Mouse (Mus musculus): ENCODE results near the gene Arxes2.
"Not testable (repeated sequence)": the region's sequence is repeated elsewhere in the genome, so short reads cannot be mapped to it uniquely, and the experiment has no call there.

Arxes2 gene

DNA sequence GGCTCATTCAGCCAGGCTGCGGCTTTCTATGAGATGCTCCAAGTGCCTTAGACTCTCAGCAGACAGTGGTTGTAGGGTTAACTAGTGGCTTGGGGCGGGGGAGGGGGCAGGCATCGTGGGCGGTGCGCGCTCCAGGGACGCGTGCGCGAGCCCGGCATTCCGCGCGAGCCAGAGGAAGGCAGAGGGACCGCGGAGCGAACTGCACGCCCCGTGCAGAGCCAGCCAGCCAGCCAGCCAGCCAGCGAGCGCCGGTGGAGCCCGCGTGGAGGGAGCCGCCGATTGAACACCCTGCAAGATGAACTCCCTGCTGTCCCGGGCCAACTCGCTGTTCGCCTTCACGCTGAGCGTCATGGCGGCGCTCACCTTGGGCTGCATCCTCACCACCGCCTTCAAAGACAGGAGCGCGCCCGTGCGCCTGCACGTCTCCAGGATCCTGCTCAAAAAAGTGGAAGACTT lies at the start of gene Arxes2:
TSS of gene Arxes2 (plus strand) at position 161 of the 456 bp plus-strand sequence.
- DNase-seq = peak in 1 of 2 experiments; percentile 47

DNA sequence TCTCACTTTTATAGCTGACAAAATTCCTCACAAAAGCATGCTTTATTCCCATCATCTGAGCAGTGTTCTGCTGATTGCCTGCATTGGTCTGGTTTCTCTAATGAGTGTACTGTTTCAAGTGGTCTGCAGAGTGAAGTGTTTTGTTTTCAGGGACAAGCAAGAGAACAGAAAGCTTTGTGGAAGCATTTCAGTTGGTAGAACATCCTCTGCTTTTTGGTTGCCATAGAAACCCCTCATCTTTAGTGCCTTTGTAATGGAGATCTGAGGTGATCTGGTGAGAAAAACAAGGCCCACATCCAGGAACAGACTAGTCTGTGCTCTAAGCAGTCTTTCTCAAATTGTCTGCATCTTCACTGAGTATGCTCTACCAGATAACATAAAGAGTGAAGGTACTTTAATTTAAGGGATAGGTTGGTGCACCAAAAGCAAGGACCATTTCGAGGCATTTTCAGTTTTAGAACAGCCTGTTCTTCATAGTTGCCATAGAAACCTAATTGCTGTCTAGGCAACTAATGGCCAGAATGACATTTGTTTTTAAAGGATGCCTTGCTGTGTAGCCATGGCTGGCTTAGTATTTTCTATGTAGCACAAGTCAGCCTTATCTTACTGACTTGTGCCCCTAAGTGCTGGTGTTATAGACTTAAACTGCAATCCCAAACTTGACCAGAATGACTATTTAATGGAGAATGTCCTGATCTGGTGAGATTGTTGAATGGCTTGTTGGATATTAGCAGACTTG lies 44.8 kb upstream of the Arxes2 start:
- DNase-seq = no peak

DNA sequence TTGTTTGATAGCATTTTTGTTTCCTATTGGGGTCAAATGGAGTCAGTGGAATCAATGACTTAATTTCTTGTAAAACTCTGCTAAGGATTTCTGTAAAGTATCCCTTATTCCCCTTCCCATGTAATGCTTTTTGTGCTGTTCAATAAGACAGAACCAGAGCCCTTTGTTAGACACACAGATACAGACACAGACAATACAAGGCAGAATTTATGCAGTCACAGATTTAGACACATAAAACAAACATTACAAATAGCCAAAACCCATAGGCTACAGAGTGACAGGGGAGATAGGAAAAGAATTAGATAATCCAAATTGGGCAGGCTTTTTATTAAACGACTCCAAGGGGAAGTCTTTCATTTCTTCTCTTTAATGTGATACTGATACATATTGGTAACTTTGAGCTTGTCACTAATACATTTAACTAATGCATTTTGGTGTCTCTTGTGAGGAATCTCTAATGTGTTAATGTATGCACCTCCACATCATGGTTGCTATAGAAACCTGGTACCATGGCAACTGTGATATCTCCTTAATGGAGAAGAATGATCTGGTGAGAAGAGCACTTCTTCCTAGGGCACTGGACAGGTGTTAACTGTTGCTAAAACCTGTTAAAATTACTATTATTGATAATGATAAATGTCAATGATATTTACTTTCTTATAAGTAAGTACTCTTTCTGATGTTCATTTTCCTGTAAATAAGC lies 36.5 kb upstream of the Arxes2 start:
- no peak for DNase-seq

DNA sequence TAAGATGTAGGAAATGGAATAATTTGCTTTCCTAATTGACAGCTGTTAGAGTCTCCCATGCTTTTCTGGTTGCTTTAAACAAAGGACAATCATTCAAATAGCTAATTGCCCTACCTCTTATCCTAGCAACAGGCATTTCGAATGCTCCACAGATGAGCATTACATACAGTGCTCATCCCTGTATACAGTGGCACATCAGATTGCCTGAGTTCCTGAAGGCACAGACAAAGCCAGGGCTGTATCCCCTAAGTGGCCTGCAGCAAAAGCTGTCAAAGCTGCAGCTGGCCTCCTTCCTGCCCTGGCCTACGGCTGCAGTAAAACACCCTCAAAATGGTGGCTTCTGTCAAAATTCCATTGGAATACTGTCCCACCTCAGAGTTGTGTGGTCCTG lies 35.9 kb upstream of the Arxes2 start:
- no peak for DNase-seq

DNA sequence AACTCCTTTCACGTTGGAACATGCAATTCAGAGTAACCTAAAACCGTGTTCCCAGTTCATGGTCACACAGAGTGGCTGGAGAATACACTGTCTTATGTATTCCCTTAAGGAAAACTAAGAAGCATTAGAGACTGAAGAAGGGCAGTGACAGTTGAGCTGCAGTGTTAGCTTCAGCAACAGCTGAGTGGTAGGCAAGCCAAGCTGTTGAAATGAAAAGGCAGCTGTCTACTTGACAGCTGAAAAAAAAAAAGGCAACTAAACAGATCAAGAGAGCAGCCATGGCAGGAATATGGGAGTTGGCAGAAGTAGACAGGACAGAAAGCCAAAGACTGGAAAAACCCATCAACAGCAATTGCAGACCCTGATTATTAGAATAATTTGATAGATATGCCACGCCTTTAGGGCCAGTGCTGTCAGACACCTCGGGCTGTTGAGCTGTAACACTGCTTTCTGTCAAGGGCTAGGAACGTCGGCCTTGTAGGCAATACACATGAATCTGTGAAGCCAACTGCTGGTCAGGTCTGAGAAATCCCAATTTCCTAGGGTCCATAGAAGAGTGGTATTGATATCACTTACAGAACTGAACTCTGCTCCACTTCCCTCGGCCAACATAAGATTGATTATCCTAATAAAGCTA lies 34.9 kb upstream of the Arxes2 start:
- DNase-seq = peak in 1 of 2 experiments; percentile 21

DNA sequence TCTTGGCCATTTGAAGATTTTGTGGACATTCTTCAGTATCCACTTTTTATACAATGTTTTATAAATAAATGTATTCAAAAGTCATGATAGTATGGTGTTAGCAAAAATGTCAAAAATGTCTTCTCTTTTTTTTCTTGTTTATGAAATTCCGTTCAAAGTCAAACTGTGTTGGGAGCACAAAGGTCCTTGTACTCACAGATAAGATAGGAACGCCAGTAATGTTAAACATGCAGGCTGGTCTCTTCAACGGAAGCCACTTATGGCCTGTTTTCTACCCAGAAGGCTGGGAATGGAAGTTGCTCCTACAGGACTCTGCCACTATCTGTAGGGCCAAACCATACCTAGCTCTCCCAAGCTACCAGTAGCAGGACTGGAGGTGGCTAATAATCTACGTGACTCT lies 34.1 kb upstream of the Arxes2 start:
- no peak for DNase-seq

DNA sequence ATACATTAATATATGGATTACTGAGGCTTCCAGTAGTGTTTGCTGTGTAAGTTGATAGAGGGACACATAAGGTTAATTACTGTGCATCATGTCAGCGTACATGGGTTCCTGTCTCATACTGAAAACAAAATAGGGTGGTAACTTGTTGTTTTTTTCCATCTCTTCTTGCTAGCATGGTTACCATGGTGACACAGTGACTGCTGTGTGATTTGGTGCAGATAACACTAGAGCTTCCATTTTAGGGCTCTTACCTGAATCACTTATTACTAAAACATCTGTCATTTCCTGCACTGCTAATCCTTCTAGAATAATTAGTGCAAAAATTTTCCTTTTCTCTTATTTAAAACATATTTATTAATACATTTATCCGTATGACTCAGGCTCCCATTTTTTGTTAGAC lies 31.3 kb upstream of the Arxes2 start:
- DNase-seq = no peak

DNA sequence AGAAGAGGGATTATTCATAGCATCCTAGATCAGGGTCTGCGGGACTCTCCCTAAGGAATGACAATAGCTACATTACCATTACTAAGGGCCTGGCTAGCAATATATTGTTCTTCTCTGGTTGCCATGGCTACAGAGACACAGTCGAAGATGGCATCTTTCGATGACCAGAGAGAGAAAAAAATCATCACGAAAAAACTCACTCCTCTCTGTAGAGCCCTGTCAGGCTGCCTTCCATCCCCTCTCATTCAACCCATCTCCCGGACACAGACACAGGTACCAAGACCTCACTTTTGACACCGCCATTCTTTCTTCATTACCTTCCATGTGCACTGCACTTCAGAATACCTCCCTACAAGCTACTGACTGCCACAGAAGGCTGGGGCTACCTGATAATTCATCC lies 30.5 kb upstream of the Arxes2 start:
- no peak for DNase-seq

DNA sequence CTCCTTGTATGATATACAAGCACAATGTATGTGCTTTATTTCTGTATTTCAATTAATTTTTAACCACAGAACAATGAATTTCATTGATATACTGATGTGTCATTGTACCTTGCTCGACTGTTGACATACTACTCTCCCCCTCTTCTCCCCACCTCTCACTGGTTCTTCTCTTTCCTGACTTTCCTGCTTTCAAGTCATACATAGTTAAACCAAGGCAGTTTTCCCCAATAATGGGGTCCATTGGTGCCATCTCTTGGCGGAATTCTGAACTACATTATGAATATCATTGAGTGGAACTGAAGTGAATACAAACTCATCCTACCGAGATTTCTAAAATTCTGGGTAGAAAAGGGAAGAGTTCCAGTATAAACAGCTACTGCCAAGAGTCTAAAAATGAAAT lies 30.0 kb upstream of the Arxes2 start:
- DNase-seq = peak in 1 of 2 experiments; percentile 7

DNA sequence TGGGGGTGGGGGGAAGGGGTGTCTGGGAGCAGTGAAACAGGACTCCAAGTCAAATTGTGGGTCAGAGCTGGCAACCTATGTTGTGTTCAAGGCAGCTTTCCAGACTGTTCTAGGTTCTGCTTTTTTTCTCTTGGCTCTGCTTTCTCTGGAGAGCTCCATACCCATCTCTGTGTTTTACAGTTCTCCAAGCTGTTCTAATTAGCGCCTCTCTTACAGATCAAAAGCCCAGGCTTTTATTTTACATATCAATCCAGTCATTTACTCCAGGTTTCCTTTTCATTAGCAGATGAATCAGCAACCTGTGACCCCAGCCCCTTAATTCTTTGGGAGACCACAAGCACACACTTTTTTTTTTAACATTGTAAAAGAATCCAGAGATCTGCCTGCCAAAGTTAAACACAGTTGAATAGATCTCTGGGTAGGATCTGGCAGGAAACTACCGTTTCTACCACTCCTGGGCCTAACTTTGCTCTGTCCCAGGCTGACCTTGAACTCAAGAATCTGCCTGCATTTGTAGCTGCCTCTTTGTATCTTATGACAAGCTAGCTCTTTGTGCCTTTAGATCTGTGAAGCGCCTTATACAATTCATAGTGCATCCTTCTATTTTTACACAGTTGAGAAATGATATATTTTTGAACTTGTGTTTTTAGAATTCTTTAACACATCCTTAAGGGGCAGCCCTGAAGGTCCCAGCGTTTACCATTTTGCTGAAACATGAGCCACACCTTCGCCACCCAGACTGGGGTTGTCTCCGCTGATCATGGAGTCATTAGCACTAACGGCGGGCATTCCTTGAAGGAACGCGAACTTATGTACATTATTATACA lies 19.8 kb upstream of the Arxes2 start:
- DNase-seq = no peak

DNA sequence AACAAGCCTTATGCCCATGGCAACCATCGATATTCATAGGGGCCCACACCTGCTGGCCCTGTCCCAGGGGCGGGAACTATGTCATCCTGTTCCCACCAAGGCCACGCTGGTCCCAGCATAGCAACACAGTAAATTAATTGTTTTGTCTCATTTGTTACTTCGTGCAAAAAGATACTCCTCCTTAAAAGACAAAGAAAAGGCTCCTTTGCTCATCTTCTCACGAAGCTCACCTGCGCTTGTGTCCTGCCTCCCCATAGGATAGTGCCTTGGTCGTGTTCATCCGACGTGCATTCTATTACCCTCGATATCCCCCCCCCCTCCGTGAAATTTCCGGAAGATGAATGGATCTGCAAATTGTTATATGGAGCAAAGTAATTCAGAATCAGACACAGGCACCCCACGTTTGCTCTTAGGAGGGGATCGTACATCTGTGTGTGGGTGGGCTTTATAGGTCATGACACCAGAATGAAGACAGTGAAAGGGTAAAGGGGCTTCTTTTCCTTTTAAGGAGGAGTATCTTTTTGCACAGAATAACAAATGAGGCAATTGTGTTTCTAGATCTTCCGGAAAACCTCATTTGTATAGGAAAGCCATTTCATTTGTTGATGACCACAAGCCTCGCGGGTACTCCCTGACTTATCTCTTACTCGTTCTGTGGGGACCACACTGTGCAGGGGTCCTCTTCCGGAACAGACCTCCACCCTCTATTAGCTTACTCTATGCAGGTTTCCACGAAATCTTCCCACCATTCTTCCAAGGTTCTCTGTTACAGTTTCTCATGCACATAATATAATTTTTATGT lies 19.0 kb upstream of the Arxes2 start:
- DNase-seq = no peak

DNA sequence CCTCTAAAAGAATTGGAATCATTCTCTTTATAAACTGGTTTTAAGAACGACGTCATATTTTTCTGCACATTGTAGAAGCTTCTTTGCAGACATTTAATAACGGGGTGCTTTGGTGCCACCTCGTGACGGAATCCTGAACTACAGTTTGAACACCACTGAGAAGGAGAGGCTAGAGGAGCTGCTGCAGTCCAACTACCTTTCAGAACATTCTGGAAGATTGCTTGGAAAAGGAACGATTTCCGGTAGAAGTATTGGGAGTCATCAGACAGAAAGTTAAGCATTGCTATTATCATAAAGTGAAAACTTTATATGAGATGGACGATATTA lies 18.4 kb upstream of the Arxes2 start:
- peak; percentile 38 to 73 for DNase-seq

DNA sequence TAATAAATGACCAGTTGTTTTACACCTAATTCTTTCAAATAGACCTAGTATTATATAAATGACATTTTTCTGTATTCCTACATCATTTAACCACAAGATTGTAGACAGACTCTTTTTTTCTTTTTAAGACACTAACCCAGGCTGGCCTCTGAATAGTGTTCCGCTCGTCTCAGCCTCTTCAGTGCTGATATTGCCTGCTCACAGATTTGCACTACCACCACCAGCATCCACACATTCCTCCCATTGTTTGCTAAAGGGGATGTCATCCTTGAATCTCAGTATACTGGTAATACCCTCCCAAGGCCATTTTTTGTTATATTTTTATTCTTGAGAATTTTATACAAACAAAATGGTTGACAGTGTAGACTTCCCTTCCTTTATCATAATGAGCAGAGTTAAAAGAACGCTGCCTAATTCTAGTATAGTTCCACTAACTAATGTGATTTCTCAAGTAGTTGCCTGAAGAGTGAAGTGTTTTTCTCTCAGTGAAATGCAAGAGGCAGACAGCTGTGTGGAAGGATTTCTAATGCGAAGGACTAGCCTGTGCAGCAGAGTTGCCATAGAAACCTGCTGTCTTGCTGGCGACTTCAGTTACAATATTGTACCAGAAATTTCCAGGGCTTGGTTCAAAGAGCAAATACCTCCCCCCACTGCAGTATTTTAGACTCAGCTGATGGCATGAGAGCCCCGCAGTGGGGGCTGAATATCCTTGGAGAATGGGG lies 8.9 kb upstream of the Arxes2 start:
- DNase-seq = no peak

DNA sequence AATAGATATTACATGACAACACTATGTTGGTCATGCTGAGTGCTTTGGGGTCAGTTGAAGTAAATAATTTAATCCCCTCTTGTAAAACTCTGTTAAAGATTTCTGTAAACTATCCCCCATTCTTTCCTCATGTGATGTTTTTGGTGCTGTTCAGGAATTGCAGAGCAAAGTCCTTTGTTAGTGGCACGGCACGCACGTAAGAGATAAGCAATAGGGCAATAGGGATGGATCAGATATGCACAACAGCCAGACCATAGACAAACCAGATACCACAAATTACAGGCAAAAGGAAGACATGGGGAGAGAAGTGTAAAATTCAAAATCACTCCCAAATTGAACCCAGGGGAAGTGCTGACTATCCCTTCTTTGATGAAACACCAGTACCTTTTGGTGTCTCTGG lies 7.4 kb upstream of the Arxes2 start:
- no peak for DNase-seq

DNA sequence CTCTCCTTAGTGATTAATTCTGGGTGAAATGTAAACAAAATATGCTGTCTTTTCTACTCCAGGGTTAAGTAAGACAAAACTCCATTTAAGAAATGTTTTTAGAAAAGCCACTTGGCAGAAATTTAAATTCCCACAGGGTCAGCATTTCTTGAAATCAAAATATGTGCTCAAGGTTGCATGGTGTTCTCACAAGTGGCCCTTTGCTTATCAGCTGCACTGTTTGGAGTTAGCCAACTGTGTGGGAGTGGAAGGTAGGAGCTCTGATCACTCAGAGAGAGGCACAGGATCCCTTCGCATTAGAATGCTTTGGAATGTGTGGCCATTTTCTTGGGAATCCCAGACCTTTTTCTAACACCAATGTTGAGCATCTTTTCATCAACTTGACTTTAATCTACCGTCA lies 3.0 kb upstream of the Arxes2 start:
- no peak for DNase-seq

DNA sequence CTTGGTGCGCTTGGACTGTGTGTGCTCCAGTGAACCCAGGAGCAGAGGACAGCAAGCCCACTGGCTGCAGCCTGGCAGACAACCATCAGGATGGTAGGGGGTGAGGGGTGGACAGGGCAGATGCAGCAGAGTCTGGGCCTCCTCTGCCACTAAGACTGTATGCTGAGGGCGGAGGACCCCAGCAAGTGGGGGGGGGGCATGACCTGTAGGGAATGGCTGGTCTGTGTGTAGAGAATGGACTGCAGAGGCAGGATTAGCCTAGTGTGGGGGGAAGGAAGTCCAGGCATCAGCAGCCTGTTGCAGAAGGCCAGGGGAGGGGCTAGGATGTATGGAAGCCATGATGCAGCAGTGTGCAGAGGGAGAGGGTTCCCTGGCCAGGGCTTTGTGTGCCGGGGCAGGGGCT lies 431 bp upstream of the Arxes2 start:
- not testable (repeated sequence) for DNase-seq

DNA sequence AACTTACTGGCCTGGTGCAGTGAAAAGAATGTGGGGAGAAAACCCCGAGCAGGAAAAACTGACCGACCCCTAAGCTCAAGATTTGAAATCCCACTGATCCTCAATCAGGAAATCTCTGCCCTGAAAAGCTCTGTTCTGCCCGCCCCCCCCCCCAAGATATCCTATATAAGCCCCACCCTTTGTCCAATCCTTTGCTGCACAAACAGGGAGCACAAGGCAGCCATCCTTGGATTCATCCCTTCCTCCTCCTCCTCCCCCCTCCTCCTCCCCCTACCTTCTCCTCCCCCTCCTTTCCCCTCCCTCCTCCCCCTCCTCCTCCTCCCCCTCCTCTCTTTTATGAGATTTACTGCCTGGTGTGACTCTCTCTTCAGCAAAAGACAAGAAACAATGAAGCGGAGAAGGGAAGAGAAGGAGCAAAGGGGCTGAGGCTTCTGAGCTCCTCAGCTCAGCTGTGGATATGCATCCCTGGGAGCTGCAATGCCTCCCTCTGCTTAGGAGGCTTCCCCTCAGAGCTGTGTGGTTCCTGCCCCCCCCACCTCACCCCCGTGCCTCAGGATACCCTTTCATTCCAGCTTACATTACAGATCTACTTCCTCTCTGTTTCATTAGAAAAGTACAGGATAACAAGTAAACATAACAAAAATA lies 13.7 kb downstream of the Arxes2 start:
- no peak for DNase-seq

DNA sequence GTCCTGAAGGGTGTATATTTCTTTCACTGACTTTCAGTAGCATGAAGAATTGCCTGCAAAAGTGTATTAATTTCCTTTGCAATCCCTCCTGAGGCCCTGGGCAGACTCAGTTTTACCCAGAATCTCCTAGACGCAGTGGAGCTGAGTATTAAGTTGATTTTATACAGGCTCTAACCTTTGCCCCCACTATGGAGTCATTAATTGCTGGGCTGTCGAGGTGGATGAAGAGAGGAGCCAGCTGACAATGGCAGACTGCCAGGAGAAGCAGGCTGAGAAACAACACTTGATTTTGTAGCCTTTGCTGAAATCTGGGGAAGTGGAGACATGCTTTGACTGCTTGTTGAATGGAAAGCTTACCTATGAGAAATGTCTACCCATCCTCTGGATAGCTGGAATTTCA lies 20.8 kb downstream of the Arxes2 start:
- DNase-seq = peak; percentile 35 to 61

DNA sequence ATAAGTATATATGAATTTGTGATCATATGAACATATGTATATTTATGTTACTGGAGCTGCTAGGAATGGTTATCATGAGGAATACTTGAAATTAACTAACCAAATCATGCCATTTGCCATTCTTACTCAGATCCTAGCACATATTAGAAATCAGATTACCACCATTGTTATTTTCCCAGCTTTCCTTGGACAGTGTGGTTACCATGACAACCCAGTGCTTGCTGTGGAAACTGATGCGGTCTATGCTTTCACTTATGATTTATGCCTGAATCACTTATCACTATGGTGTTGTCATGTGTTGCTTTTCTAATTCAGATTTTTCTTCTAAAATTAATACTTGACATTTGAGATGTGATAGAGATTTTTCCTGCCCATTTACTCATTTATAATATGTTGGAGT lies 36.7 kb downstream of the Arxes2 start:
- no peak for DNase-seq

DNA sequence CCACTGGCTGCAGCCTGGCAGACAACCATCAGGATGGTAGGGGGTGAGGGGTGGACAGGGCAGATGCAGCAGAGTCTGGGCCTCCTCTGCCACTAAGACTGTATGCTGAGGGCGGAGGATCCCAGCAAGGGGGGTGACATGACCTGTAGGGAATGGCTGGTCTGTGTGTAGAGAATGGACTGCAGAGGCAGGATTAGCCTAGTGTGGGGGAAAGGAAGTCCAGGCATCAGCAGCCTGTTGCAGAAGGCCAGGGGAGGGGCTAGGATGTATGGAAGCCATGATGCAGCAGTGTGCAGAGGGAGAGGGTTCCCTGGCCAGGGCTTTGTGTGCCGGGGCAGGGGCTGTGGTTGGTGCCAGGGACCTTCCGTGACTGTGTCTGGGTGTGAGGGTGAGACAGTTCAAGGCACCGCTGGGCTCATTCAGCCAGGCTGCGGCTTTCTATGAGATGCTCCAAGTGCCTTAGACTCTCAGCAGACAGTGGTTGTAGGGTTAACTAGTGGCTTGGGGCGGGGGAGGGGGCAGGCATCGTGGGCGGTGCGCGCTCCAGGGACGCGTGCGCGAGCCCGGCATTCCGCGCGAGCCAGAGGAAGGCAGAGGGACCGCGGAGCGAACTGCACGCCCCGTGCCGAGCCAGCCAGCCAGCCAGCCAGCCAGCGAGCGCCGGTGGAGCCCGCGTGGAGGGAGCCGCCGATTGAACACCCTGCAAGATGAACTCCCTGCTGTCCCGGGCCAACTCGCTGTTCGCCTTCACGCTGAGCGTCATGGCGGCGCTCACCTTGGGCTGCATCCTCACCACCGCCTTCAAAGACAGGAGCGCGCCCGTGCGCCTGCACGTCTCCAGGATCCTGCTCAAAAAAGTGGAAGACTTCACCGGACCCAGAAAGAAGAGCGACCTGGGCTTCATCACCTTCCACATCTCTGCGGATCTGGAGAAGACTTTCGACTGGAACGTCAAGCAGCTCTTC lies 39.5 kb downstream of the Arxes2 start, which contains the start of gene Arxes1:
TSS of gene Arxes1 (plus strand) at position 569 of the 965 bp plus-strand sequence.
- peak; percentile 16 to 36 for DNase-seq

All from lung, postnatal 4 days (tissue).